Mouse (Mus musculus) kidney, adult 8-10 months (tissue): ENCODE measurements around the gene Zbtb45.

Experiments
- DNase-seq, 2 experiments: peaks; one replicate each; pipeline ENCODE4 v3.0.0; 2022

Gene Zbtb45

GRCm38 (mm10) chr7:12995862-12996261, 14.0 kb downstream of the Zbtb45 start:
- DNase-seq: no peak

GRCm38 (mm10) chr7:12993148-12993547, 16.7 kb downstream of the Zbtb45 start:
- no peak for DNase-seq

- DNase-seq: peak in 1 of 2 experiments; percentile 28
Observed at GRCm38 (mm10) chr7:12992222-12992621, 17.6 kb downstream of the Zbtb45 start.

- DNase-seq: no peak
Observed at GRCm38 (mm10) chr7:12987409-12988189, 22.2 kb downstream of the Zbtb45 start.

- DNase-seq: no peak
Observed at GRCm38 (mm10) chr7:12986906-12987305, 22.9 kb downstream of the Zbtb45 start.

- DNase-seq: no peak
Observed at GRCm38 (mm10) chr7:12985724-12986123, 24.1 kb downstream of the Zbtb45 start.

- no peak for DNase-seq
Observed at GRCm38 (mm10) chr7:12980291-12980690, 29.5 kb downstream of the Zbtb45 start.

- DNase-seq: no peak
Observed at GRCm38 (mm10) chr7:12979776-12980175, 30.1 kb downstream of the Zbtb45 start.

- DNase-seq: peak in 1 of 2 experiments; percentile 16
Observed at GRCm38 (mm10) chr7:12978931-12979722, 30.7 kb downstream of the Zbtb45 start.

- DNase-seq: peak; percentile 98 to 99
Observed at GRCm38 (mm10) chr7:12977682-12978389, 32.0 kb downstream of the Zbtb45 start, which contains the start of gene Zfp446. Gene Zfp446 (plus strand): TSS chr7:12977848.

- no peak for DNase-seq
Observed at GRCm38 (mm10) chr7:12970906-12971305, 38.9 kb downstream of the Zbtb45 start.

- DNase-seq: peak; percentile 57 to 60
Observed at GRCm38 (mm10) chr7:12966104-12966845, 43.6 kb downstream of the Zbtb45 start.

- DNase-seq: peak; percentile 90 to 92
Observed at GRCm38 (mm10) chr7:12965678-12966091, 44.1 kb downstream of the Zbtb45 start, which contains the start of gene Zfp324. Gene Zfp324 (plus strand): TSS chr7:12965838.

- DNase-seq: peak; percentile 45 to 49
Observed at GRCm38 (mm10) chr7:12961511-12962141, 48.2 kb downstream of the Zbtb45 start.

GRCm38 (mm10) chr7:12959718-12960117, 50.1 kb downstream of the Zbtb45 start:
- DNase-seq: no peak

GRCm38 (mm10) chr7:12958948-12959347, 50.9 kb downstream of the Zbtb45 start:
- DNase-seq: no peak

GRCm38 (mm10) chr7:12957511-12957910, 52.3 kb downstream of the Zbtb45 start:
- DNase-seq: no peak

- DNase-seq: no peak
Observed at GRCm38 (mm10) chr7:12954896-12955295, 54.9 kb downstream of the Zbtb45 start.
